In genomic region chr4:108219019-108219418, GRCm38 (mm10) we compare ENCODE assay signal across 10 mouse cellular contexts. TPM values are rescaled to one million over a fixed set of nuclear protein-coding genes. Genes with fewer than 3 reads are reported as not detected.
DNase-seq lines count a peak whose midpoint lies in the region; ATAC-seq lines count a peak whose summit lies in the region.
"Had no signal": no experiment of that assay in that cellular context is flagged by ENCODE, and none has a peak within 500 bp of the region (broad histone marks: within the 10 kb centered on the region; RNA-seq: fewer than 3 reads in every experiment).

No protein-coding gene starts in this region.

- DNase-seq in forebrain, embryonic 14.5 days (ENCODE audit: low spot score) = peak; percentile 9
- peak; percentile 33 for DNase-seq in kidney, postnatal 10 days
- DNase-seq in kidney, adult 9 months = no peak
- DNase-seq in embryonic facial prominence, embryonic 11.5 days (ENCODE audit: low spot score) = peak; percentile 48
- peak; percentile 23 for DNase-seq in neural tube, embryonic 11.5 days (ENCODE audit: low spot score)
- no peak for DNase-seq in Muller cell, postnatal 12 days (ENCODE audit: inconsistent ontology term)

- H3K4me1 ChIP-seq in forebrain, embryonic 14.5 days (ENCODE audit: control insufficient read depth, insufficient read depth, low read length) = 0 out of 2 replicates have a peak, but pooled peaks cover 2% of the 10 kb centered on the region
- peaks cover 8% of the 10 kb centered on the region for H3K4me1 ChIP-seq in forebrain, embryonic 12.5 days
- H3K4me1 ChIP-seq in embryonic facial prominence, embryonic 11.5 days (ENCODE audit: control insufficient read depth, insufficient read depth, low read length) = no peaks in the 10 kb centered on the region
- no peaks in the 10 kb centered on the region for H3K4me1 ChIP-seq in neural tube, embryonic 11.5 days (ENCODE audit: control insufficient read depth, insufficient read depth, low read length)

- H3K36me3 ChIP-seq in forebrain, embryonic 14.5 days (ENCODE audit: control insufficient read depth, insufficient read depth, low read length) = no peaks in the 10 kb centered on the region
- no peaks in the 10 kb centered on the region for H3K36me3 ChIP-seq in forebrain, embryonic 12.5 days (replicated peaks)
- H3K36me3 ChIP-seq in embryonic facial prominence, embryonic 11.5 days (replicated peaks; ENCODE audit: control insufficient read depth, insufficient read depth, low read depth, low read length) = no peaks in the 10 kb centered on the region
- no peaks in the 10 kb centered on the region for H3K36me3 ChIP-seq in neural tube, embryonic 11.5 days (ENCODE audit: control insufficient read depth, insufficient read depth, low read length)

- no peak overlapping the region for H3K27ac ChIP-seq in forebrain, embryonic 14.5 days (ENCODE audit: low read depth, low read length)
- H3K27ac ChIP-seq in forebrain, embryonic 12.5 days = no peak overlapping the region
- no peak overlapping the region for H3K27ac ChIP-seq in embryonic facial prominence, embryonic 11.5 days (replicated peaks; ENCODE audit: low read depth, low read length)
- no peak overlapping the region for H3K27ac ChIP-seq in neural tube, embryonic 11.5 days (ENCODE audit: low read depth, low read length)
- H3K27ac ChIP-seq: layer of hippocampus, adult 2 months had no signal

- H3K9ac ChIP-seq in forebrain, embryonic 14.5 days (ENCODE audit: low read length) = no peak overlapping the region
- H3K9ac ChIP-seq in forebrain, embryonic 12.5 days = no peak overlapping the region
- no peak overlapping the region for H3K9ac ChIP-seq in embryonic facial prominence, embryonic 11.5 days (replicated peaks; ENCODE audit: low read length)
- no peak overlapping the region for H3K9ac ChIP-seq in neural tube, embryonic 11.5 days (ENCODE audit: low read length)

- no peak overlapping the region for H3K4me2 ChIP-seq in forebrain, embryonic 14.5 days (ENCODE audit: low read length)
- H3K4me2 ChIP-seq in forebrain, embryonic 12.5 days = no peak overlapping the region; the same call in 1 of the 2 replicates
- H3K4me2 ChIP-seq in embryonic facial prominence, embryonic 11.5 days (ENCODE audit: low read depth, low read length) = no peak overlapping the region
- no peak overlapping the region for H3K4me2 ChIP-seq in neural tube, embryonic 11.5 days (ENCODE audit: low read depth)

- no peak overlapping the region for H3K4me3 ChIP-seq in forebrain, embryonic 14.5 days (ENCODE audit: low read depth, low read length)
- H3K4me3 ChIP-seq in forebrain, embryonic 12.5 days (replicated peaks) = no peak overlapping the region
- no peak overlapping the region for H3K4me3 ChIP-seq in embryonic facial prominence, embryonic 11.5 days (ENCODE audit: low read depth, low read length)
- H3K4me3 ChIP-seq in neural tube, embryonic 11.5 days (ENCODE audit: low read depth, low read length) = no peak overlapping the region
- H3K4me3 ChIP-seq: layer of hippocampus, adult 2 months had no signal

- H3K9me3 ChIP-seq in forebrain, embryonic 14.5 days (replicated peaks; ENCODE audit: control insufficient read depth, low read length) = no peaks in the 10 kb centered on the region
- no peaks in the 10 kb centered on the region for H3K9me3 ChIP-seq in forebrain, embryonic 12.5 days
- H3K9me3 ChIP-seq in embryonic facial prominence, embryonic 11.5 days (replicated peaks; ENCODE audit: control insufficient read depth, low read length) = no peaks in the 10 kb centered on the region
- H3K9me3 ChIP-seq in neural tube, embryonic 11.5 days (ENCODE audit: control insufficient read depth, low read length) = no peaks in the 10 kb centered on the region

- WGBS in forebrain, embryonic 14.5 days = 8% methylated on average over 9 of the region's 9 CpGs
- 5% methylated on average over 9 of the region's 9 CpGs for WGBS in forebrain, embryonic 12.5 days
- 5% methylated on average over 9 of the region's 9 CpGs for WGBS in embryonic facial prominence, embryonic 11.5 days
- WGBS in neural tube, embryonic 11.5 days = 5% methylated on average over 9 of the region's 9 CpGs

- peaks cover 42% of the 10 kb centered on the region for H3K27me3 ChIP-seq in forebrain, embryonic 14.5 days (replicated peaks; ENCODE audit: control insufficient read depth, insufficient read depth, low read length)
- H3K27me3 ChIP-seq in forebrain, embryonic 12.5 days = peaks cover 58% of the 10 kb centered on the region
- H3K27me3 ChIP-seq in embryonic facial prominence, embryonic 11.5 days (ENCODE audit: control insufficient read depth, insufficient read depth, low read length) = peaks cover 23% of the 10 kb centered on the region
- peaks cover 34% of the 10 kb centered on the region for H3K27me3 ChIP-seq in neural tube, embryonic 11.5 days (ENCODE audit: control insufficient read depth, insufficient read depth, low read length)

- no peak for ATAC-seq in forebrain, embryonic 14.5 days
- ATAC-seq in forebrain, embryonic 12.5 days (ENCODE audit: low FRiP score) = no peak
- ATAC-seq in embryonic facial prominence, embryonic 11.5 days (replicated peaks; ENCODE audit: insufficient number of reproducible peaks, low FRiP score, low TSS enrichment, low read depth) = no peak
- no peak for ATAC-seq in neural tube, embryonic 11.5 days (ENCODE audit: insufficient read depth, low FRiP score, low TSS enrichment)
- ATAC-seq in erythroblast, adult 5-6 weeks (replicated peaks; ENCODE audit: low FRiP score, poor library complexity, severe bottlenecking) = no peak

RNA-seq across cellular contexts. Expression of gene Zyg11a, which starts 1.2 kb away (rescaled TPM):
- polyA plus RNA-seq in forebrain, embryonic 14.5 days (2014; fragmentation: Nextera tagmentation; extraction: Ambion mirVana) = not detected in 2 replicates
- not detected in 2 replicates for polyA plus RNA-seq in forebrain, embryonic 12.5 days (2016; fragmentation: Nextera tagmentation; extraction: Ambion mirVana)
- 0.11 TPM in 1 of 2 replicates, not detected in the other for polyA plus RNA-seq in embryonic facial prominence, embryonic 11.5 days (2014; fragmentation: Nextera tagmentation; extraction: Ambion mirVana)
- polyA plus RNA-seq in neural tube, embryonic 11.5 days (2014; fragmentation: Nextera tagmentation; extraction: Ambion mirVana) = not detected in 2 replicates
- not detected in 2 replicates for total RNA-seq in erythroblast, adult 5-6 weeks (2015; ENCODE audit: low replicate concordance)
- total RNA-seq in erythroblast, adult 5-6 weeks (2017; ENCODE audit: low replicate concordance) = not detected in 2 replicates
- total RNA-seq: layer of hippocampus, adult 2 months; megakaryocyte progenitor cell, adult 5-6 weeks had no signal

RNA-seq across cellular contexts. Expression of gene Echdc2, which starts 53.8 kb away (rescaled TPM):
- 11.8 and 12.0 TPM in 2 replicates for polyA plus RNA-seq in forebrain, embryonic 14.5 days (2014; fragmentation: Nextera tagmentation; extraction: Ambion mirVana)
- 13.6 and 16.0 TPM in 2 replicates for polyA plus RNA-seq in forebrain, embryonic 12.5 days (2016; fragmentation: Nextera tagmentation; extraction: Ambion mirVana)
- 24.4 and 25.3 TPM in 2 replicates for polyA plus RNA-seq in embryonic facial prominence, embryonic 11.5 days (2014; fragmentation: Nextera tagmentation; extraction: Ambion mirVana)
- 15.4 and 16.5 TPM in 2 replicates for polyA plus RNA-seq in neural tube, embryonic 11.5 days (2014; fragmentation: Nextera tagmentation; extraction: Ambion mirVana)
- not detected in 2 replicates for total RNA-seq in erythroblast, adult 5-6 weeks (2015; ENCODE audit: low replicate concordance)
- total RNA-seq in erythroblast, adult 5-6 weeks (2017; ENCODE audit: low replicate concordance) = not detected in 2 replicates

Comparison
In these comparisons a context has a peak if more than half of its experiments do, and no peak if none do; other contexts are left out.
1. DNase-seq: peak in forebrain, embryonic 14.5 days (single experiment), kidney, postnatal 10 days (single experiment), embryonic facial prominence, embryonic 11.5 days (single experiment) and neural tube, embryonic 11.5 days (single experiment); none in kidney, adult 9 months (single experiment) and Muller cell, postnatal 12 days (single experiment).